Mouse (Mus musculus): ENCODE results near the gene Kmt2d. TPM values are rescaled to one million over a fixed set of nuclear protein-coding genes. Genes with fewer than 3 reads are reported as not detected.

The Kmt2d gene
- polyA plus RNA-seq, 1 experiment from 2014 or later: 9.9 TPM

DNA sequence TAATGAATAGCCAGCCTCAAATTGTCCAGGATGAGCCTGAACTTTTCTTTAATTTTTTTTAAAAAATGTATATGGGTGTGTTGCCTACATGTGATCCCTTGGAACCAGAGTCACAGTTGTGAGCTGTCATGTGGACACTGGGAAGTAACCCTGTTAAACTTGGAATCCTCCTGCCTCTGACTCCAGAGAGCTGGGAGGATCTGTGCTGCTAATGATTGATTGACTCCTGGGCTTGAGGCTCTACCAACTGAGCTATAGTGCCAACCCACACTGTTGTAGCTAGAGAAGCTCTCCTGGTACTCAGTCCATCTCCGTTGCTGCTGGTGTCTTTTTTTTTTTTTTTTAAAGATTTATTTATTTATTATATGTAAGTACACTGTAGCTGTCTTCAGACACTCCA is 13.1 kb upstream of the Kmt2d start:
- H3K27ac ChIP-seq (replicated peaks): no peak overlapping the region
- H3K4me1 ChIP-seq: peaks cover 22% of the 10 kb centered on the region
- 82% methylated on average over 1 of the region's 1 CpGs for WGBS
- no peaks in the 10 kb centered on the region for H3K27me3 ChIP-seq (replicated peaks)
- no peak overlapping the region for H3K9ac ChIP-seq (replicated peaks)
- H3K9me3 ChIP-seq (replicated peaks): no peaks in the 10 kb centered on the region
- no peak for ATAC-seq (ENCODE audit: low FRiP score)
- no peak overlapping the region for H3K4me3 ChIP-seq (replicated peaks)
- no peak overlapping the region for H3K4me2 ChIP-seq
- no peaks in the 10 kb centered on the region for H3K36me3 ChIP-seq

GRCm38 (mm10) chr15:98883661-98884060 is 12.7 kb upstream of the Kmt2d start:
- Histone ChIP-seq H3K36me3 (no peaks in the 10 kb centered on the region), H3K27ac (replicated peaks) (no peak overlapping the region), H3K9me3 (replicated peaks) (no peaks in the 10 kb centered on the region), H3K4me1 (peaks cover 26% of the 10 kb centered on the region), H3K4me2 (no peak overlapping the region), H3K27me3 (replicated peaks) (no peaks in the 10 kb centered on the region), H3K4me3 (replicated peaks) (no peak overlapping the region), H3K9ac (replicated peaks) (no peak overlapping the region)
- no peak for ATAC-seq (ENCODE audit: low FRiP score)

DNA sequence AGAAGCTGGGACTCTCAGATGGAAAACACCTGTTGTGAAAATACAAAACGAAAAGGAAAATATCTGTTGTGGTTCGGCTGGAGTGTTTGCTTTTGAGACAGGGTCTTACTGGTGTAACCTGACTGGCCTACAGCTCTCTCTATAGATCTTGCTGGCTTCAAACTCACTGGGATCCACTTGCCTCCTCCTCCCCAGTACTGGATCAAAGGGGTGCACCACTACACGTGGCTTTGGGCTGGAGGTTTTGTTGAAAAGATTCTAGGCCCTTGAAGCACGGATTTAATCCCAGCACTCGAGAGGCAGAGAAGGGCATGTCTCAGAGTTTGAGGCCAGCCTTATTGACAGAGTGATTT is 10.6 kb upstream of the Kmt2d start:
- no peak overlapping the region for H3K9ac ChIP-seq (replicated peaks)
- peak; percentile 18; the same call in 1 of the 2 replicates for ATAC-seq (ENCODE audit: low FRiP score)
- WGBS: 8% methylated on average over 5 of the region's 5 CpGs
- H3K4me3 ChIP-seq (replicated peaks): peak overlapping the region; percentile 70
- peaks cover 27% of the 10 kb centered on the region for H3K4me1 ChIP-seq
- no peaks in the 10 kb centered on the region for H3K9me3 ChIP-seq (replicated peaks)
- peak overlapping the region; percentile 85; the same call in 1 of the 2 replicates for H3K27ac ChIP-seq (replicated peaks)
- H3K27me3 ChIP-seq (replicated peaks): no peaks in the 10 kb centered on the region
- no peaks in the 10 kb centered on the region for H3K36me3 ChIP-seq
- peak overlapping the region; percentile 85 for H3K4me2 ChIP-seq

GRCm38 (mm10) chr15:98880978-98881655 is 10.1 kb upstream of the Kmt2d start:
- H3K27me3 ChIP-seq (replicated peaks): no peaks in the 10 kb centered on the region
- under 1% methylated on average over 45 of the region's 48 CpGs for WGBS
- H3K27ac ChIP-seq (replicated peaks): peak overlapping the region; percentile 85
- H3K9ac ChIP-seq (replicated peaks): peak overlapping the region; percentile 69
- H3K36me3 ChIP-seq: no peaks in the 10 kb centered on the region
- peak; percentile 97 for ATAC-seq (ENCODE audit: low FRiP score)
- peaks cover 27% of the 10 kb centered on the region for H3K4me1 ChIP-seq
- H3K4me2 ChIP-seq: peak overlapping the region; percentile 85
- no peaks in the 10 kb centered on the region for H3K9me3 ChIP-seq (replicated peaks)
- H3K4me3 ChIP-seq (replicated peaks): peak overlapping the region; percentile 70

- no peaks in the 10 kb centered on the region for H3K36me3 ChIP-seq
These were observed 6.3 kb upstream of the Kmt2d start for GRCm38 (mm10) chr15:98877331-98877730.

DNA sequence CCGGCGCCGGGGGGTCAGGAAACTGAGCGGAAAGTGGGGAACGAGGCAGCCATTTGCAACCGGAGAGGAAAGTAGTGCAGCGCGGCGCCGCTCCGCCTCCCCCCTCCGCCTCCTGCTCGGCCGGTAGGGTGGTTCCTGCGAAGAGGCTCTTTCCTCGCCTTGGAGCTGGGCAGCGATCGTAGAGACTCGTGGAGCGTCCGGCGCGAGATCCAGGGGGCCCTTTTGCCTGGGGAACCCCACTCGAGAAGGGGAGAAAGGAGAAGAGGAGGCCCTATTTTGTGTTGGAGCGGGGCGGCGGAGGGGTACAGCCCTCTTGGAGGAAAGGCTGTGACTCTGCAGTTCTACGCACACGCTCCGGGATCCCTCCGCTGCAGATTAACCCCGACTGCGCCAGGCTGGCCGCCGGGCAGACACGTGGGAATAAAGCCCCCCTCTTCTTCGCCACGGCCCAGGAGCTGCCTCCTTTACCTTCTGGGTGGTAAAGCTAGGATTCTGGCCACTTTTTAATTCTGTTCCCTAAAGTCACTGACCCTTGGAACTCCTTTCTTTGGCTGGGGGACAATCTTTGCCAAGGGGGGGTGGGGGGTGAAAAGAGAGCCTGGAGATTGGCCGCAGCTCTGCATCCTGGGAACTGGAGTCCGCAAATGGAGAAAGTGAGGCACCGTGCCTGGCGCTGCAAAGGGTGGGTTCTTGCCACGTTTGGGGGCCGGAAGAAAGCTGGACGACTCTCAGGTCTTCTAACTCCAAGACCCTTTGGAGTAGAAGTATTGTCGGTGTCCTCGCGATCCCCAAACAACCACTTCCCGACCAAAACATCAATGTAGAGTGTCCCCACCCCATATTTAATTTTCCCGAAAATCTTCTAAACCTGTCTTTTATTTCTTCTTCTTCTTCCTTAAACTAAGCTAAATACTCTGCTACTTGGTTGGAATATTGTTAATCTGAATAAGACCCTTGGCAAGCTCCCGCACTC is 1.2 kb upstream of the Kmt2d start:
- Histone ChIP-seq H3K27me3 (replicated peaks) (no peaks in the 10 kb centered on the region), H3K9me3 (replicated peaks) (no peaks in the 10 kb centered on the region), H3K36me3 (no peaks in the 10 kb centered on the region), H3K27ac (replicated peaks) (peak overlapping the region; percentile 99), H3K4me3 (replicated peaks) (peak overlapping the region; percentile 61), H3K4me1 (peaks cover 42% of the 10 kb centered on the region), H3K9ac (replicated peaks) (peak overlapping the region; percentile 93), H3K4me2 (peak overlapping the region; percentile 99)
- 1% methylated on average over 49 of the region's 51 CpGs for WGBS
- peak; percentile 85 for ATAC-seq (ENCODE audit: low FRiP score)

More at GRCm38 (mm10) chr15:98877331-98877730, 6.3 kb upstream of the Kmt2d start:
- ATAC-seq (ENCODE audit: low FRiP score): no peak
- H3K4me1 ChIP-seq: peaks cover 33% of the 10 kb centered on the region
- H3K27ac ChIP-seq (replicated peaks): no peak overlapping the region
- 15% methylated on average over 3 of the region's 3 CpGs for WGBS
- no peaks in the 10 kb centered on the region for H3K27me3 ChIP-seq (replicated peaks)
- H3K4me2 ChIP-seq: no peak overlapping the region
- no peak overlapping the region for H3K9ac ChIP-seq (replicated peaks)
- no peaks in the 10 kb centered on the region for H3K9me3 ChIP-seq (replicated peaks)
- H3K4me3 ChIP-seq (replicated peaks): no peak overlapping the region

DNA sequence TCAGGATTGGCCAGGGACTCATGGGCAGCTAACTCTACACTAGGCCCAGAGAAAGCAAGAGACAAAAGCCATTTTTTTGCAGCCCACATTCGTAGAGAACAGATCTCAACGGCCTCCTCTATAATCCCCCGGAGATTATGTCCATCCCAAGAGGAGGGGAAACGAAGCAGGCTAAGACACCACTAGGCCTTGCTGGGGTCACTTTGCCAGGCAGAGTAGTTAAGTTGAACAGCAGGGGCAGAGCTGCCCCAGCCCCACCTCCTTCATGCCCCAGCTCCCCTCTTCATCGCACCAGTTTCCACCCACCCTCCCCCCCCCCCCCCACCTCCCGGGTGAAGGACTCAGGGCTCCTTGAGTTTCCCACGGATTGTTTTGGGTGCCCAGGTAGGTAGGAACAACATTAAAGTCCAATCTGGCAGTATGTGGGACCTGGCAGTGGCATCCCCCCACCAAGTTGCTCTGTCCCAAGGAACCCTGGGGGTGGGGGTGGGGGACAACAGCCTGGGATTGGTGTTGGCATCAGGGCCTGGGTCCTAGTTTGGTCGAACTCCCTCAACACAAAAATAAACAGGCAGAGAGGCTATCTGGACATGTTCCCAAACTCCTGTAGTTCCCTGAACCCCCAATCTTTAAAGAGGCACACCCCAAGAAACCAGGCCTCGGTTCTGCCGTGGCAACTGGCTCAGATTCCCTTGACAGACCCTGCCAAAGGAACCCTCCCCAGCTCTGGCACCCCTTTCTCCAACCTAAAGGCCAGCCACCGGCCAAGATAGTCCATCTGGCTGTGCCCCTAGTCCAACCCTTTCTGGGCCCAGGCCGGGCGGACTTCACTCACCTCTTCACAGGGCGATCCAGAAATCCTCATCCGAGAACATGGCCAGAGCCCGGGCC is 580 bp downstream of the Kmt2d start:
- no peaks in the 10 kb centered on the region for H3K9me3 ChIP-seq (replicated peaks)
- H3K27me3 ChIP-seq (replicated peaks): no peaks in the 10 kb centered on the region
- H3K4me2 ChIP-seq: peak overlapping the region; percentile 99
- H3K36me3 ChIP-seq: peaks cover 13% of the 10 kb centered on the region
- H3K4me3 ChIP-seq (replicated peaks): peak overlapping the region; percentile 61
- WGBS: 0% methylated on average over 16 of the region's 16 CpGs
- peak overlapping the region; percentile 93 for H3K9ac ChIP-seq (replicated peaks)
- no peak for ATAC-seq (ENCODE audit: low FRiP score)
- peak overlapping the region; percentile 99 for H3K27ac ChIP-seq (replicated peaks)
- peaks cover 48% of the 10 kb centered on the region for H3K4me1 ChIP-seq

DNA sequence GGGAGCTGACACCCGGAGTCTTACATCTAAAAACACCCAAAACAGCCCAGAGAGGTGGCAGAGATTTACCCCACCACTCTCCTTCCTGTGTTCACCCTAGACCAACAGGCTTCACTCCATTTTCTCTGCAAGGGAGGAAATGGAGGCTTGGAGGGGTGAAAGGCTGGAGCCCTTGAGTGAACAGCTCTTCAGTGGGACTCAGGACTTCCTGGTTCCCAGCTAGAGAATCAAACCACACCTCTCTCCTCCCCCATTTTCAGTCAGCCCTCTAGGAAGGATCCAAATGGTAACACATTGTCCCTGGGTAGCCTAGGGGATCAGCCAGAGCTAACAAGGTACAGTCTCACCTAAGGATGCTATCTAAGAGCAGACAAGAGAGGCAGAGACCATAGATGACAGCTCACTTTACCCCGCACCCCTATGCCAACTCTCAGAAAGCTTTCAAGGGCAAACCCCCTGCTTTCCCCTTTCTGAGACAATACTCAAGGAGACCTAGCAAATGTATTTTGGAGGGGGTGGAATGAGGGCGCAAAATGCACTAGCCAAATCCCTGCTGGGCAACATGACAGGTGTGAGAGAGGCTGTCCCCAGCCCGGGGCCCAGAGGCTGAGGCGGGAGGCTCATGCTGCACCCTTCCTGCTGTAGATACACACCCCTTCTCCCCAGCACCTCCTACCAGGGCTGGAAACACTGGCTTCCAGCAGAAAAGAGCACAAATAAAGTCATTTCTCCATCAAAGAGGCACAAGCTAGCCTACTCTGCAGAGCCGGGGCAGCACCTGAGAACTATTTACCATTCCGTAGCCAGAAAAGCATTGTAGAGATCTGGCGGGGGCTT is 1.4 kb downstream of the Kmt2d start:
- H3K27me3 ChIP-seq (replicated peaks): no peaks in the 10 kb centered on the region
- ATAC-seq (ENCODE audit: low FRiP score): no peak
- WGBS: 13% methylated on average over 8 of the region's 8 CpGs
- H3K27ac ChIP-seq (replicated peaks): 0 out of 2 replicates have a peak overlapping the region, but pooled peaks have one; percentile 5
- H3K36me3 ChIP-seq: peaks cover 22% of the 10 kb centered on the region
- peak overlapping the region; percentile 61 for H3K4me3 ChIP-seq (replicated peaks)
- no peaks in the 10 kb centered on the region for H3K9me3 ChIP-seq (replicated peaks)
- H3K9ac ChIP-seq (replicated peaks): peak overlapping the region; percentile 93
- peak overlapping the region; percentile 99 for H3K4me2 ChIP-seq
- peaks cover 48% of the 10 kb centered on the region for H3K4me1 ChIP-seq

DNA sequence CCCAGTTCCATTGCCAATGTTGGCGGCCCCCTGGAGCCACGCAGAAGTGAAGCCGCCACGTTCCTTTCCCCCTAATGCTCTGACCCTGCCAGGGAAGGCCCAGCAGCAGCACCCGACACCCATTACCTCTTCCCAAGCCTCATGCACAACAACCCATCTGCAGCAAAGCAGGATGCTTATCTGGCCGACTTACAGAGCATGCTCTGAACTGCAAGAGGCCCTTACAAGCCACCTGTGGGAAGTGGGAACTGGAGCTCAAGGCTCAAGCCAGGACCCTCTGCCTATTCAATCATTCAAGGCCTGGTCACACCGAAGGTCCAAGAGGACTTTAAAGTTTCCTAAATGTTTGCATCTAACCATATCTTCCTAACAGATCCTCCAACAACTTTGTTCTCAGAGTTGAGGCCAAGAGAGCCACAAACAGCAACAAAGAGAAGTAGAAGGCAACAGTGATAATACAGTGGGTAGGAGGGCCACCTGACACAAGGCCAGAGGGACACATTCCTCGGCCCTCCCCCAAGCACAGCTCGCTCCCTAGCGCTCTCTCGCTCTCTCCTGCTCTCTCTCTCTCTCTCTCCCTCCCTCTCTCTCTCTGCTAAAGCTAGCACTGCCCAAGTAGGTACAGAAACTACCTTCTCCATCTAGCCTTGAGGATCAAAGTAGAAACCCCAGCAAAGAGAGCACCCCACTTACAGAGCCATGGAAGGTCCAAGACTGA is 2.5 kb downstream of the Kmt2d start:
- H3K36me3 ChIP-seq: peaks cover 32% of the 10 kb centered on the region
- H3K9ac ChIP-seq (replicated peaks): peak overlapping the region; percentile 93
- peak overlapping the region; percentile 61 for H3K4me3 ChIP-seq (replicated peaks)
- WGBS: 34% methylated on average over 11 of the region's 11 CpGs
- H3K27ac ChIP-seq (replicated peaks): peak overlapping the region; percentile 5; the same call in 1 of the 2 replicates
- H3K27me3 ChIP-seq (replicated peaks): no peaks in the 10 kb centered on the region
- H3K9me3 ChIP-seq (replicated peaks): no peaks in the 10 kb centered on the region
- peak overlapping the region; percentile 99 for H3K4me2 ChIP-seq
- no peak for ATAC-seq (ENCODE audit: low FRiP score)
- peaks cover 48% of the 10 kb centered on the region for H3K4me1 ChIP-seq

DNA sequence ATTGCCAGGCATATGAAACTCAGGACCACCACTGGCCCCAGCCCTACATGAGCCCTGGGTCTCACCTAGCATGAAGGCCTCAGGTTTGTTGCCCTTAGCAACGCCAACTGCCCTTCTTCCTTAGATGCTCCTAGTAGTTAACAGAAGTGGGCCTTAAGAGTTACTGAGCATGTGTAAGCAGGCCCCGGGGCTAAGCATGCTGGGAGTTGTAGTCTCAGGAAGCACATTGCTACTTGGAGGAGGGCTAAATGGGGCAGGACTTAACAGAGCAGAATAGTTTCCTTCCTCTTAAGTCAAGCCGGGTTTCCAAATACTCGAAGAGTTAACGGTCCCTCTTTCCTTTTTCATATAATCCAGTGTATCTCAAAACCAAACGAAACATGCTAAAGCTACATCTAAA is 3.7 kb downstream of the Kmt2d start:
- Histone ChIP-seq H3K9me3 (replicated peaks) (no peaks in the 10 kb centered on the region), H3K36me3 (peaks cover 44% of the 10 kb centered on the region), H3K9ac (replicated peaks) (peak overlapping the region; percentile 38), H3K4me3 (replicated peaks) (peak overlapping the region; percentile 61), H3K27me3 (replicated peaks) (no peaks in the 10 kb centered on the region), H3K4me1 (peaks cover 42% of the 10 kb centered on the region), H3K4me2 (peak overlapping the region; percentile 99), H3K27ac (replicated peaks) (no peak overlapping the region)
- no peak for ATAC-seq (ENCODE audit: low FRiP score)
- 74% methylated on average over 6 of the region's 6 CpGs for WGBS
